Mouse (Mus musculus) kidney, embryonic 14.5 days (tissue): ENCODE results near the gene Heatr9. TPM values are rescaled to one million over a fixed set of nuclear protein-coding genes. Genes with fewer than 3 reads are reported as not detected.

Experiments used
- ATAC-seq: fragments of 200-750 bp; cut with Nextera tagmentation; 2 replicates; pipeline ENCODE4 v1.8.0; 2017; ENCODE audit warnings: moderate number of reproducible peaks, mild to moderate bottlenecking, moderate TSS enrichment, moderate library complexity; ENCODE audit not compliant: low FRiP score, low TSS enrichment
- H3K27ac ChIP-seq: fragments of 300-500 bp; sonication (generic); 2 replicates; pipeline ENCODE4 v1.5.1; 2014; ENCODE audit warnings: low read depth, mild to moderate bottlenecking, low read length, moderate library complexity, mixed read lengths
- H3K27me3 ChIP-seq: fragments of 300-500 bp; sonication (generic); 2 replicates; pipeline ENCODE4 v1.6.1; 2014; ENCODE audit warnings: mild to moderate bottlenecking, low read length; ENCODE audit not compliant: control insufficient read depth, insufficient read depth
- H3K36me3 ChIP-seq: fragments of 300-500 bp; sonication (generic); 2 replicates; pipeline ENCODE4 v1.6.1; 2014; ENCODE audit warnings: low read length, mixed read lengths; ENCODE audit not compliant: control insufficient read depth, insufficient read depth
- H3K4me1 ChIP-seq: fragments of 300-500 bp; sonication (generic); 2 replicates; pipeline ENCODE4 v1.6.1; 2014; ENCODE audit warnings: low read length, mixed read lengths; ENCODE audit not compliant: control insufficient read depth, insufficient read depth
- H3K4me2 ChIP-seq: fragments of 300-500 bp; sonication (generic); replicated peaks from 2 replicates; pipeline ENCODE4 v1.6.1; 2014; ENCODE audit warnings: low read depth, mild to moderate bottlenecking, low read length
- H3K4me3 ChIP-seq: fragments of 300-500 bp; sonication (generic); 2 replicates; pipeline ENCODE4 v1.5.1; 2014; ENCODE audit warnings: mild to moderate bottlenecking, low read length
- H3K9ac ChIP-seq: fragments of 300-500 bp; sonication (generic); 2 replicates; pipeline ENCODE4 v1.6.1; 2014; ENCODE audit warnings: low read depth, mild to moderate bottlenecking, low read length, moderate library complexity
- H3K9me3 ChIP-seq: fragments of 300-500 bp; sonication (generic); 2 replicates; pipeline ENCODE4 v1.6.1; 2016; ENCODE audit warnings: low read length; ENCODE audit not compliant: control insufficient read depth
- WGBS: fragments of 180-500 bp; shearing (Covaris S2); extraction: QIAGEN DNeasy Blood & Tissue Kit; methylation state at CpG from one replicate; pipeline ENCODE4 v1.1.7; 2014; 5-methylcytosine and 5-hydroxymethylcytosine counted together
- polyA plus RNA-seq: library from polyadenylated mRNA; unstranded; fragments of >200 nt; fragmentation: Nextera tagmentation; extraction: Ambion mirVana; gene quantifications from 2 replicates; pipeline ENCODE4 v1.2.1, GENCODE M21; 2014

Gene Heatr9
- polyA plus RNA-seq, 1 experiment from 2014 or later: not detected

- Histone ChIP-seq H3K9ac (no peak overlapping the region), H3K4me1 (0 out of 2 replicates have a peak, but pooled peaks cover 5% of the 10 kb centered on the region), H3K27me3 (peaks cover 9% of the 10 kb centered on the region), H3K9me3 (no peaks in the 10 kb centered on the region), H3K4me2 (no peak overlapping the region), H3K36me3 (no peaks in the 10 kb centered on the region), H3K27ac (no peak overlapping the region; the same call in 1 of the 2 replicates), H3K4me3 (no peak overlapping the region)
- ATAC-seq: no peak
- WGBS: 63% methylated on average over 11 of the region's 11 CpGs
These were observed 54.8 kb downstream of the Heatr9 start for GRCm38 (mm10) chr11:83467120-83467652.

GRCm38 (mm10) chr11:83465976-83466375 lies 56.0 kb downstream of the Heatr9 start:
- no peak for ATAC-seq
- H3K4me3 ChIP-seq: no peak overlapping the region
- 24% methylated on average over 2 of the region's 2 CpGs for WGBS

GRCm38 (mm10) chr11:83462711-83463244 lies 59.2 kb downstream of the Heatr9 start, which contains the start of gene Mmp28:
Gene Mmp28 (minus strand): TSS chr11:83463071.
- Histone ChIP-seq H3K4me1 (peaks cover 9% of the 10 kb centered on the region; the same call in 1 of the 2 replicates), H3K9ac (peak within 1 kb of the TSS; percentile 65), H3K27ac (no peak within 1 kb of the TSS), H3K9me3 (no peaks in the 10 kb centered on the region), H3K4me2 (peak within 1 kb of the TSS; percentile 98), H3K4me3 (peak within 1 kb of the TSS; percentile 62), H3K36me3 (no peaks in the 10 kb centered on the region), H3K27me3 (peaks cover 9% of the 10 kb centered on the region)
- peak; percentile 86 for ATAC-seq
- WGBS: under 1% methylated on average over 33 of the region's 42 CpGs

More at GRCm38 (mm10) chr11:83465976-83466375, 56.0 kb downstream of the Heatr9 start:
- no peak overlapping the region for H3K9ac ChIP-seq
- 0 out of 2 replicates have a peak, but pooled peaks cover 5% of the 10 kb centered on the region for H3K4me1 ChIP-seq
- no peak overlapping the region for H3K4me2 ChIP-seq
- H3K27me3 ChIP-seq: peaks cover 9% of the 10 kb centered on the region
- no peaks in the 10 kb centered on the region for H3K9me3 ChIP-seq
- no peak overlapping the region for H3K27ac ChIP-seq
- H3K36me3 ChIP-seq: no peaks in the 10 kb centered on the region

Other genes starting within 250 kb of the Heatr9 start
- gene Slfn14, start 235.4 kb downstream of the Heatr9 start, polyA plus RNA-seq: 0.10 and 0.18 TPM in 2 replicates
- 35.1 and 83.8 TPM in 2 replicates for gene Ap2b1, start 223.2 kb downstream of the Heatr9 start, polyA plus RNA-seq
- gene Pex12, start 219.6 kb downstream of the Heatr9 start, polyA plus RNA-seq: 10.7 and 13.7 TPM in 2 replicates
- gene Rasl10b, start 113.0 kb downstream of the Heatr9 start, polyA plus RNA-seq: 0.61 and 0.70 TPM in 2 replicates
- not detected in 2 replicates for gene Gas2l2, start 92.7 kb downstream of the Heatr9 start, polyA plus RNA-seq
- 0.44 TPM in 1 of 2 replicates, not detected in the other for gene 1700020L24Rik, start 84.5 kb downstream of the Heatr9 start, polyA plus RNA-seq
- gene Mmp28, start 59.1 kb downstream of the Heatr9 start, polyA plus RNA-seq: 0.55 and 1.1 TPM in 2 replicates
- gene Taf15, start 49.1 kb downstream of the Heatr9 start, polyA plus RNA-seq: 20.3 and 28.1 TPM in 2 replicates
- gene Ccl5, start 8.3 kb upstream of the Heatr9 start, polyA plus RNA-seq: 0.69 TPM in 1 of 2 replicates, not detected in the other
- 3.1 and 3.6 TPM in 2 replicates for gene Ccl9, start 56.5 kb upstream of the Heatr9 start, polyA plus RNA-seq
- 4.4 and 4.6 TPM in 2 replicates for gene Ccl6, start 70.9 kb upstream of the Heatr9 start, polyA plus RNA-seq
- not detected in 2 replicates for gene Rpl9-ps1, start 123.4 kb upstream of the Heatr9 start, polyA plus RNA-seq
- 0.49 and 0.97 TPM in 2 replicates for gene Ccl3, start 127.2 kb upstream of the Heatr9 start, polyA plus RNA-seq
- 1.8 TPM in 1 of 2 replicates, not detected in the other for gene Ccl4, start 140.4 kb upstream of the Heatr9 start, polyA plus RNA-seq
- 1.2 and 1.5 TPM in 2 replicates for gene Wfdc17, start 181.8 kb upstream of the Heatr9 start, polyA plus RNA-seq
- gene Wfdc18, start 186.8 kb upstream of the Heatr9 start, polyA plus RNA-seq: not detected in 2 replicates
- not detected in 2 replicates for gene Wfdc21, start 224.8 kb upstream of the Heatr9 start, polyA plus RNA-seq
- gene Heatr6, start 231.5 kb upstream of the Heatr9 start, polyA plus RNA-seq: 22.9 and 28.7 TPM in 2 replicates